Mouse (Mus musculus) myocyte (in vitro differentiated cells): ENCODE measurements around the gene Crybg1. TPM values are rescaled to one million over a fixed set of nuclear protein-coding genes. Genes with fewer than 3 reads are reported as not detected.
A peak's percentile ranks its signal among the peaks of the same experiment; 100 is the strongest.

ENCODE experiments used
- H3K27me3 ChIP-seq: one replicate; pipeline ENCODE4 v1.6.1; 2011; ENCODE audit not compliant: control insufficient read depth, insufficient read depth, insufficient read length
- H3K36me3 ChIP-seq: one replicate; pipeline ENCODE4 v1.6.1; 2011; ENCODE audit not compliant: control insufficient read depth, insufficient read depth
- H3K4me2 ChIP-seq: one replicate; pipeline ENCODE4 v1.6.1; 2011; ENCODE audit warnings: low read depth, control low read depth
- H3K4me3 ChIP-seq: one replicate; pipeline ENCODE4 v1.5.1; 2011; ENCODE audit warnings: mild to moderate bottlenecking, control low read depth, moderate library complexity
- H3K79me2 ChIP-seq: one replicate; pipeline ENCODE4 v1.6.1; 2011; ENCODE audit not compliant: control insufficient read depth, insufficient read depth
- H3ac ChIP-seq: one replicate; pipeline ENCODE4 v1.6.1; 2011; ENCODE audit not compliant: control insufficient read depth, insufficient read length
- CEBPB ChIP-seq: IDR thresholded peaks from 2 replicates; pipeline ENCODE4 v1.6.1; 2011; ENCODE audit warnings: mild to moderate bottlenecking, moderate library complexity; ENCODE audit not compliant: poor library complexity, insufficient read depth, severe bottlenecking
- E2F4 ChIP-seq: IDR thresholded peaks from one replicate; pipeline ENCODE4 v1.6.1; 2011; ENCODE audit warnings: mild to moderate bottlenecking, control low read depth, moderate library complexity; ENCODE audit not compliant: insufficient read depth
- MAX ChIP-seq: IDR thresholded peaks from one replicate; pipeline ENCODE4 v1.6.1; 2011; ENCODE audit warnings: low read depth, mild to moderate bottlenecking, control low read depth
- MYOD1 ChIP-seq, 3 experiments: IDR thresholded peaks; one replicate each; pipeline ENCODE4 v1.6.1; 2011; ENCODE audit warnings: control low read depth in 2 of 3, low read depth in 2 of 3, mild to moderate bottlenecking in 2 of 3, moderate library complexity in 1 of 3; ENCODE audit not compliant: insufficient read length in 2 of 3, control insufficient read depth in 1 of 3
- MYOG ChIP-seq, 3 experiments: IDR thresholded peaks; one replicate each; pipeline ENCODE4 v1.6.1; 2011; ENCODE audit warnings: control low read depth in 2 of 3, low read depth in 2 of 3, mild to moderate bottlenecking in 2 of 3; ENCODE audit not compliant: insufficient read length in 2 of 3, control insufficient read depth in 1 of 3, insufficient read depth in 1 of 3
- POLR2A ChIP-seq: IDR thresholded peaks from one replicate; pipeline ENCODE4 v1.6.1; 2011; ENCODE audit warnings: low read depth, mild to moderate bottlenecking, control low read depth, moderate library complexity; ENCODE audit not compliant: insufficient read length
- POLR2AphosphoS2 ChIP-seq: IDR thresholded peaks from one replicate; pipeline ENCODE4 v1.6.1; 2011; ENCODE audit warnings: low read depth, control low read depth; ENCODE audit not compliant: insufficient read length
- REST ChIP-seq: IDR thresholded peaks from one replicate; pipeline ENCODE4 v1.6.1; 2011; ENCODE audit warnings: mild to moderate bottlenecking, control low read depth, moderate library complexity; ENCODE audit not compliant: insufficient read depth, insufficient read length
- SRF ChIP-seq: IDR thresholded peaks from one replicate; pipeline ENCODE4 v1.6.1; 2011; ENCODE audit warnings: low read depth; ENCODE audit not compliant: control insufficient read depth, insufficient read length
- TCF12 ChIP-seq: IDR thresholded peaks from one replicate; pipeline ENCODE4 v1.6.1; 2011; ENCODE audit warnings: mild to moderate bottlenecking, control low read depth; ENCODE audit not compliant: poor library complexity, insufficient read depth, severe bottlenecking
- TCF3 ChIP-seq: IDR thresholded peaks from one replicate; pipeline ENCODE4 v1.6.1; 2011; ENCODE audit warnings: low read depth, control low read depth; ENCODE audit not compliant: insufficient read length
- USF1 ChIP-seq: IDR thresholded peaks from one replicate; pipeline ENCODE4 v1.6.1; 2011; ENCODE audit warnings: low read depth, mild to moderate bottlenecking, control low read depth, moderate library complexity
- polyA plus RNA-seq: library from polyadenylated mRNA; unstranded; fragments of >200 nt; fragmentation: generic; extraction: Trizol; gene quantifications from one replicate; pipeline ENCODE4 v1.2.1, GENCODE M21; 2012; ENCODE audit warnings: missing spikeins

The Crybg1 gene
- polyA plus RNA-seq, 1 experiment: 3.7 TPM

GRCm38 (mm10) chr10:44043630-44044029 is 105.0 kb downstream of the Crybg1 start:
- Histone ChIP-seq H3K27me3 (no peaks in the 10 kb centered on the region), H3K4me2 (peak overlapping the region; percentile 83), H3ac (no peak overlapping the region), H3K79me2 (no peaks in the 10 kb centered on the region), H3K4me3 (peak overlapping the region; percentile 2), H3K36me3 (no peaks in the 10 kb centered on the region)
- TF ChIP-seq POLR2A (peak; percentile 45), SRF (no peak), MYOG (IDR thresholded peaks at IDR 0.05; ENCODE audit: control insufficient read depth in 1 of 3, insufficient read depth in 1 of 3, insufficient read length in 2 of 3, low read depth in 2 of 3) (peak in 1 of 3 experiments; percentile 62), MYOD1 (IDR thresholded peaks at IDR 0.05; ENCODE audit: control insufficient read depth in 1 of 3, insufficient read length in 2 of 3, low read depth in 2 of 3) (peak; percentile 49 to 94 (median 90)), TCF12 (peak; percentile 52), TCF3 (peak; percentile 30)

DNA sequence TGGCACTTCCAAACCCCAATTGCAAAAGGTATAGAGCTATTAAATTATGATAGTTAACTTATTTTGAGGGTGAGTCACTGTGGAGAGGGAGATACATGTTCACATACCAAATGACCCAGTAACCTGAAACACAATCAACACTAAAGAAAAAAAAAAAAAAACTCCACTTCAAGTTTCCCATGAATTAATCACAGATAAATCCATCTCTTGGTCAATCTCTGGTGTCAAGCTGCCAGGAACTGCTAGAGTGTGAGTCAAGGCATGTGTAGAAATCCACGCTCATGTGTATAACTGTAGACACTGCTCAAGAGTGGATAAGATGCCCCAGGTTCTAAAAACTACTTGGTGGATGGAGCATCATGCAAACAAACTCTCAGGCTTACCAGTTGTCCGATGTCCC is 109.5 kb downstream of the Crybg1 start:
- no peak for TF ChIP-seq POLR2AphosphoS2
- no peak for TF ChIP-seq MYOD1 (IDR thresholded peaks at IDR 0.05; ENCODE audit: control insufficient read depth in 1 of 3, insufficient read length in 2 of 3, low read depth in 2 of 3)
- TF ChIP-seq MYOG (IDR thresholded peaks at IDR 0.05; ENCODE audit: control insufficient read depth in 1 of 3, insufficient read depth in 1 of 3, insufficient read length in 2 of 3, low read depth in 2 of 3): no peak
- no peak for TF ChIP-seq MAX
- TF ChIP-seq TCF12: no peak
- Histone ChIP-seq H3K27me3 (no peaks in the 10 kb centered on the region), H3K4me3 (no peak overlapping the region), H3K36me3 (no peaks in the 10 kb centered on the region), H3K4me2 (peak overlapping the region; percentile 3), H3ac (no peak overlapping the region), H3K79me2 (no peaks in the 10 kb centered on the region)

DNA sequence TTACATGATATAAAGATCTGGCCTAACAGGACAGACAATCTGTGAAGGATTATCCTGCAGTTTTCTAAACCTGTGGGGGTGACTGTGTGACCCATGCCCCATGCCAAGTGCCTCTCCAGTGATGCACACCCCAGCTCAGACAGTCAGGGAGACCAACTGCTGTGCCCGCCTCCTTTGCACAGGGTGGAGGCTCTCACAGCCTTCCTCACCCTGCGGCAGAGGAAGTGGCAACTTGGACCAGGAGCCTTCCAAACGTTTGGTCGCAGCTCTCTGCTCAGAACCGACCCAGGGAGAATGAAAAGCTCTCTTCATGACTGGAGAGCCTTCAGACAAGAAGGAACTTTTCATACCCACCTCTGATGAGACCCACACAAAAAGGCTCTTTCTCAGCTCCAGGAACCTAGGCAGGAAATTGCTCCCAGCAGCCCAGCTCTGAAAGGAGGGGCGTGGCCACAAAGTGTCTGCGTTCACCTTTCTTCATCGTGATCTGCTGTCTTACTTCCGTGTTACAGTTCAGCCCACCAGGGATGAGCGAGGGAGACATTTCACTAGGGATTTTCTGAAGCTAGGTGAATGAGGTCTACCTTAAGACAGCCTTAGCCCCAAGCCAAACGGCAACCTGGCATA is 110.6 kb downstream of the Crybg1 start:
- Histone ChIP-seq H3ac (no peak overlapping the region), H3K79me2 (no peaks in the 10 kb centered on the region), H3K36me3 (no peaks in the 10 kb centered on the region), H3K4me2 (no peak overlapping the region), H3K4me3 (no peak overlapping the region), H3K27me3 (no peaks in the 10 kb centered on the region)
- TF ChIP-seq SRF (no peak), MAX (no peak), USF1 (no peak), POLR2AphosphoS2 (no peak), CEBPB (no peak), REST (no peak), POLR2A (no peak), TCF3 (no peak), E2F4 (no peak), TCF12 (no peak), MYOD1 (IDR thresholded peaks at IDR 0.05; ENCODE audit: control insufficient read depth in 1 of 3, insufficient read length in 2 of 3, low read depth in 2 of 3) (no peak), MYOG (IDR thresholded peaks at IDR 0.05; ENCODE audit: control insufficient read depth in 1 of 3, insufficient read depth in 1 of 3, insufficient read length in 2 of 3, low read depth in 2 of 3) (no peak)

DNA sequence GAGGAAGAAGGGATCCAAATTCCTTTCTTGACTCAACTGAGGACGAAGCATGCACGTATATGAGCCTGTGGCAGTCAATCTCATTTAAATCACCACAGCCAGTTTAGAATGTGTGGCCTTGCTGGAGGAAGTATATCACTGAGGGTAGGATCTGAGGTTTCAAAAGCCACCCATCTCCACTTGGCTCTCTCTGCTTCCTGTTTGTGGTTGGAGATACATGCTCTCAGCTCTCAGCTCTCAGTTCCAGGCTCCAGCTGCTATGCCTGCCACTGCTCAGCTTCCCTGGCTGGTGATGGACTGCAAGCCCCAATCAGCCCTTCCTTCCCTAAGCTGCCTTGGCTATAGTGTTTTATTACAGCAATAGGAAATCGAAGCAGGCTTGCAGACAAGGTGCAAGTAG is 119.1 kb downstream of the Crybg1 start:
- H3K4me2 ChIP-seq: no peak overlapping the region
- H3ac ChIP-seq: no peak overlapping the region
- peak in 2 of 3 experiments; percentile 37 to 44 for TF ChIP-seq MYOD1 (IDR thresholded peaks at IDR 0.05; ENCODE audit: control insufficient read depth in 1 of 3, insufficient read length in 2 of 3, low read depth in 2 of 3)
- peak in 1 of 3 experiments; percentile 12 for TF ChIP-seq MYOG (IDR thresholded peaks at IDR 0.05; ENCODE audit: control insufficient read depth in 1 of 3, insufficient read depth in 1 of 3, insufficient read length in 2 of 3, low read depth in 2 of 3)
- TF ChIP-seq E2F4: no peak
- H3K4me3 ChIP-seq: no peak overlapping the region
- no peaks in the 10 kb centered on the region for H3K79me2 ChIP-seq
- no peaks in the 10 kb centered on the region for H3K27me3 ChIP-seq
- no peaks in the 10 kb centered on the region for H3K36me3 ChIP-seq

DNA sequence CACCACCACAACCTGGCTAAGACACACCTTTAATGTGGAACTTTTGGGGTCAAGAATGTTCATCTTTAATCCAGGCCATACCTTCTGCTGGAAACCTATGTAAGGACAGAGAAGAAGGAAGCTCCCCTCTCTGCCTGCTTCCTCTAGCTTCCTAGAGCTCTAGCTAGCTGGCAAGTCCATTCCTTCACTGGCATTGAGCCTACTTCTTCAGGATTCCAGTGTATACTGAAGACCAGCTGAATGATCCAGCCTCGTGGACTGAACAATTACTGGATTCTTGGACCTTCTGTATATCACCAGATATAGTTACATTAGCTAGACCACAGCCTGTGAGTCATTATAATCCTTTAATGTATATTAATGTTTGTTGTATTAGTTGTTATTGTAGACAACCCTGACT is 121.4 kb downstream of the Crybg1 start:
- Histone ChIP-seq H3ac (no peak overlapping the region), H3K27me3 (no peaks in the 10 kb centered on the region), H3K79me2 (no peaks in the 10 kb centered on the region), H3K4me3 (no peak overlapping the region), H3K4me2 (no peak overlapping the region), H3K36me3 (no peaks in the 10 kb centered on the region)
- no peak for TF ChIP-seq USF1
- no peak for TF ChIP-seq REST
- no peak for TF ChIP-seq MYOG (IDR thresholded peaks at IDR 0.05; ENCODE audit: control insufficient read depth in 1 of 3, insufficient read depth in 1 of 3, insufficient read length in 2 of 3, low read depth in 2 of 3)
- no peak for TF ChIP-seq MYOD1 (IDR thresholded peaks at IDR 0.05; ENCODE audit: control insufficient read depth in 1 of 3, insufficient read length in 2 of 3, low read depth in 2 of 3)
- no peak for TF ChIP-seq POLR2AphosphoS2
- TF ChIP-seq TCF3: no peak
- no peak for TF ChIP-seq E2F4
- TF ChIP-seq TCF12: no peak
- TF ChIP-seq SRF: no peak
- TF ChIP-seq POLR2A: no peak
